Mouse (Mus musculus) yolk sac, embryonic 10.5 days (tissue): ENCODE measurements at regions not wholly inside any gene's neighbourhood (a gene's known extent, or its start where the extent isn't known, plus 50 kb on each side); places are given as distances from the start of the nearest gene placed in this dataset.
A peak's percentile ranks its signal among the peaks of the same experiment; 100 is the strongest.

Source experiments
- DNase-seq: peaks from one replicate; pipeline ENCODE4 v3.0.0-alpha.2; 2017; ENCODE audit warnings: low spot score

GRCm38 (mm10) chr6:24263796-24264195 is 95.9 kb upstream of the Slc13a1 start:
- DNase-seq: no peak

GRCm38 (mm10) chr6:24262578-24262977 is 94.7 kb upstream of the Slc13a1 start:
- DNase-seq: peak; percentile 62

GRCm38 (mm10) chr6:24245591-24245990 is 77.7 kb upstream of the Slc13a1 start:
- DNase-seq: no peak

DNA sequence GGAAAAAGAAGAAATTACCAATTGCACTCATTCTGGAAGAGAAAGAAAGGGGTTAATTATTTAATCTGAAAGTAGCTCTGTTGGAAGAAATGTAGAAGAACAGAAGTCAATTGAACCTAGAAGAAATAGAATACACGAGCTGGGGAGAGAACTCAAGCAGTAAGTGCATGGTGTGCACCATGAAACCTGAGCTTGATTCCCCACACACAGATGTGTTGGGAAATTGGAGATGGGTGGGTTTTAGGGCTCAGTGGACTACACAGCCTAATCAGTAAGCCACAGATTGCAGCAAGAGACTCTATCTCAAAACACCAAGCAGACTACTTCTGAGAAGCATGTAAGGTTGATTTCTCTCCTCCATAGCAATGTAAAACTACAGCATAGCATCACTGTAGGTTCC is 70.6 kb upstream of the Slc13a1 start:
- DNase-seq: no peak

DNA sequence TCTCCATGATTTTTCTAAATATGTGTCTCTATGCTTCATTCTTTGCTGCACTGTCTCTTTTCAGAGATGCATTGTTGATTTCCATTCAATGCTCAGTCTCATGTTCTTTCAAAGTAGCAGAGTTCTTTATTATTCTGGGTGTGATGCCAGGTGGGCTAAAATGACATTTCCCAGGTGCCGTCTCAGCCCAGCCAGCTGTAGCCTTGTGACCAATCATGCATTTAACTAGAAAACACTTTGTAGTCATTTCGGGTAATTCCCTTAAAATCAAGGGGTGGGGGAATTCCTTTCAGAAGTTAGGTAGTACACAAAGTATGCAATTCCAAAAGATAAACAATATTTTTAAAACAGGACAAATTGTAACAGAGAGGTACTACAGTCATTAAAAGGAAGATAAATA is 70.2 kb upstream of the Slc13a1 start:
- no peak for DNase-seq

GRCm38 (mm10) chr6:24233626-24234025 is 65.7 kb upstream of the Slc13a1 start:
- no peak for DNase-seq

- no peak for DNase-seq
Observed at GRCm38 (mm10) chr6:24220589-24220988, 52.7 kb upstream of the Slc13a1 start.

DNA sequence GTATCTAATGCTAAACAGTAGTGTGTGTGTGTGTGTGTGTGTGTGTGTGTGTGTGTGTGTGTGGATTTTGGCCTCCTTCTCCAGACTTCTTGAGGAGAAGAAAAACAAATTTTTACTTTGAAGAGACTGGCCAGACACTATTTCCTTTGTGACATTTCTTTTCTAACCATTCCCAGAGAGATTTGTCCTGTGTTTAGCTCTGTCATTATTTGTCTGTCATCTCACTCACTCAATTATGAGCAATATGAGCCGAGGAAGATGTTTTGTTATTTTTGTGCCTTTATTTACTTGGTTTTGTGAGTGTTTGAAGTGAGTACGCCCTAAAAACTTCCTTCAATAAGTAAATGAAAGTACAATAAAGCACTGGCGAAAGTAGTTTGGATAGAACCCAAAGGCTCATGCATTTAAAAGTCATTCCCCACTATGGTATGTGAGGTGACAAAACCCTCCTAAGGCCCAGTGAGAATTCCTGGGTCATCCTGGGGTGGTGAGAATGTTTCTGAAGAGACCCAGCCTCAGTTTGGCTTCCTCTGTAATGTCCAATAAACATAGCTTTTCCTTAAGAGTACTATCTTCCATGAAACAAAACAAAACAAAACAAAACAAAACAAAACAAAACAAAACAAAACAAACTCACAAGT is 52.1 kb upstream of the Slc13a1 start:
- DNase-seq: no peak
